ENCODE assay signal across 19 mouse cellular contexts in genomic region chr7:109050831-109051230, GRCm38 (mm10). TPM values are rescaled to one million over a fixed set of nuclear protein-coding genes. Genes with fewer than 3 reads are reported as not detected.
DNase-seq lines count a peak whose midpoint lies in the region; TF ChIP-seq lines count a peak whose summit lies in the region.
"Had no signal": no experiment of that assay in that cellular context is flagged by ENCODE, and none has a peak within 500 bp of the region (broad histone marks: within the 10 kb centered on the region; RNA-seq: fewer than 3 reads in every experiment).

No protein-coding gene starts in this region.

- intact Hi-C loops in gastrocnemius, adult 2 months (cut with DNase I), result no loop called here

- no peak for TF ChIP-seq CTCF in gastrocnemius, adult 2 months (IDR thresholded peaks at IDR 0.05)

- no peak overlapping the region for H3K27ac ChIP-seq in gastrocnemius, adult 2 months
- H3K27ac ChIP-seq: embryonic facial prominence, embryonic 15.5 days; forebrain, embryonic 10.5 days; heart, adult 2 months; heart, embryonic 15.5 days; hindbrain, embryonic 10.5 days; hindbrain, embryonic 15.5 days had no signal

- no peak overlapping the region for H3K4me3 ChIP-seq in gastrocnemius, adult 2 months
- H3K4me3 ChIP-seq: embryonic facial prominence, embryonic 15.5 days; erythroblast, embryonic 14.5 days; forebrain, embryonic 10.5 days; heart, adult 2 months; heart, embryonic 15.5 days; hindbrain, embryonic 10.5 days; hindbrain, embryonic 15.5 days had no signal

- DNase-seq in brain, adult 2 months (ENCODE audit: low read depth, low spot score), result peak; percentile 93
- peak; percentile 89 for DNase-seq in cerebellum, adult 11-12 months
- DNase-seq in cerebellum, adult 9-10 months, result peak; percentile 90
- DNase-seq in cerebellum, postnatal 25 days, result peak; percentile 83 to 90
- no peak for DNase-seq in thymus, postnatal 14 days
- DNase-seq in gastrocnemius, adult 2 months, result no peak
- DNase-seq in right cerebral cortex, postnatal 36 days (ENCODE audit: low spot score in 2 of 2), result no peak
- DNase-seq: adrenal gland, postnatal 25 days; embryo, embryonic 11 days; gastrocnemius, postnatal 10 days; heart, adult 2 months; heart, postnatal 14 days; kidney, adult 8-10 months had no signal

RNA-seq across cellular contexts. Expression of gene Ric3, which starts 32.3 kb away (rescaled TPM):
- total RNA-seq in gastrocnemius, adult 2 months (2021), result 1 to 10 TPM; 1.7 to 2.1 TPM

Comparison
In these comparisons a context has a peak if more than half of its experiments do, and no peak if none do; other contexts are left out.
1. DNase-seq: peak in brain, adult 2 months (single experiment), cerebellum, adult 11-12 months (single experiment), cerebellum, adult 9-10 months (single experiment) and cerebellum, postnatal 25 days (2 of 2); none in thymus, postnatal 14 days (single experiment), gastrocnemius, adult 2 months (single experiment) and right cerebral cortex, postnatal 36 days (0 of 2).